Mouse (Mus musculus) limb, embryonic 13.5 days (tissue): ENCODE measurements around the gene Polr2j. TPM values are rescaled to one million over a fixed set of nuclear protein-coding genes. Genes with fewer than 3 reads are reported as not detected.

Experiments used
- ATAC-seq: fragments of 200-750 bp; cut with Nextera tagmentation; 2 replicates; pipeline ENCODE4 v1.8.0; 2017; ENCODE audit warnings: low read depth, moderate number of reproducible peaks, moderate TSS enrichment; ENCODE audit not compliant: low FRiP score
- H3K27ac ChIP-seq: fragments of 300-500 bp; sonication (generic); 2 replicates; pipeline ENCODE4 v1.5.1; 2015; ENCODE audit warnings: inconsistent platforms, mild to moderate bottlenecking, moderate library complexity
- H3K27me3 ChIP-seq: fragments of 300-500 bp; sonication (generic); 2 replicates; pipeline ENCODE4 v1.6.1; 2015; ENCODE audit warnings: mild to moderate bottlenecking, inconsistent platforms
- H3K36me3 ChIP-seq: fragments of 300-500 bp; sonication (generic); 2 replicates; pipeline ENCODE4 v1.6.1; 2015; ENCODE audit warnings: inconsistent platforms, mild to moderate bottlenecking, moderate library complexity
- H3K4me1 ChIP-seq: fragments of 300-500 bp; sonication (generic); 2 replicates; pipeline ENCODE4 v1.6.1; 2015; ENCODE audit warnings: inconsistent platforms
- H3K4me2 ChIP-seq: fragments of 300-500 bp; sonication (generic); replicated peaks from 2 replicates; pipeline ENCODE4 v1.6.1; 2015; ENCODE audit warnings: inconsistent platforms, mild to moderate bottlenecking, moderate library complexity
- H3K4me3 ChIP-seq: fragments of 300-500 bp; sonication (generic); 2 replicates; pipeline ENCODE4 v1.5.1; 2015; ENCODE audit warnings: moderate library complexity, mild to moderate bottlenecking, inconsistent platforms
- H3K9ac ChIP-seq: fragments of 300-500 bp; sonication (generic); 2 replicates; pipeline ENCODE4 v1.6.1; 2015; ENCODE audit warnings: mild to moderate bottlenecking, inconsistent platforms
- H3K9me3 ChIP-seq: fragments of 300-500 bp; sonication (generic); 2 replicates; pipeline ENCODE4 v1.6.1; 2016; ENCODE audit warnings: inconsistent platforms
- WGBS: fragments of 180-500 bp; shearing (Covaris S2); methylation state at CpG from one replicate; pipeline ENCODE4 v1.1.7; 2015; 5-methylcytosine and 5-hydroxymethylcytosine counted together
- polyA plus RNA-seq: library from polyadenylated mRNA; unstranded; fragments of >200 nt; fragmentation: Nextera tagmentation; extraction: Ambion mirVana; gene quantifications from 2 replicates; pipeline ENCODE4 v1.2.1, GENCODE M21; 2015

The Polr2j gene
- 233 and 254 TPM in 2 replicates for polyA plus RNA-seq

- peaks cover 21% of the 10 kb centered on the region for H3K4me1 ChIP-seq
- H3K4me3 ChIP-seq: peak within 1 kb of the TSS; percentile 89
- WGBS: 3% methylated on average over 42 of the region's 42 CpGs
- no peaks in the 10 kb centered on the region for H3K9me3 ChIP-seq
- peak; percentile 97 for ATAC-seq
- H3K9ac ChIP-seq: peak within 1 kb of the TSS; percentile 89
- peak within 1 kb of the TSS; percentile 96 for H3K4me2 ChIP-seq
- peak within 1 kb of the TSS; percentile 56; the same call in 1 of the 2 replicates for H3K27ac ChIP-seq
- peaks cover 28% of the 10 kb centered on the region for H3K36me3 ChIP-seq
- no peaks in the 10 kb centered on the region for H3K27me3 ChIP-seq
These were observed at the start of gene Polr2j for GRCm38 (mm10) chr5:136115891-136116783. Gene Polr2j (plus strand): TSS chr5:136116631.

GRCm38 (mm10) chr5:136069411-136069810, 47.0 kb upstream of the Polr2j start:
- Histone ChIP-seq H3K9ac (no peak overlapping the region), H3K27me3 (0 out of 2 replicates have a peak, but pooled peaks cover 6% of the 10 kb centered on the region), H3K4me2 (no peak overlapping the region), H3K4me3 (no peak overlapping the region), H3K9me3 (no peaks in the 10 kb centered on the region), H3K27ac (no peak overlapping the region), H3K36me3 (no peaks in the 10 kb centered on the region), H3K4me1 (0 out of 2 replicates have a peak, but pooled peaks cover 4% of the 10 kb centered on the region)
- WGBS: 71% methylated on average over 2 of the region's 2 CpGs
- ATAC-seq: no peak

GRCm38 (mm10) chr5:136073051-136073450, 43.4 kb upstream of the Polr2j start:
- H3K36me3 ChIP-seq: no peaks in the 10 kb centered on the region
- peaks cover 12% of the 10 kb centered on the region for H3K4me1 ChIP-seq
- no peak overlapping the region for H3K27ac ChIP-seq
- no peak overlapping the region for H3K4me3 ChIP-seq
- no peak for ATAC-seq
- H3K27me3 ChIP-seq: 0 out of 2 replicates have a peak, but pooled peaks cover 2% of the 10 kb centered on the region
- WGBS: 50% methylated on average over 6 of the region's 6 CpGs
- H3K9ac ChIP-seq: no peak overlapping the region
- no peaks in the 10 kb centered on the region for H3K9me3 ChIP-seq
- H3K4me2 ChIP-seq: no peak overlapping the region

GRCm38 (mm10) chr5:136073526-136073925, 42.9 kb upstream of the Polr2j start:
- no peak overlapping the region for H3K4me2 ChIP-seq
- no peaks in the 10 kb centered on the region for H3K36me3 ChIP-seq
- H3K27ac ChIP-seq: no peak overlapping the region
- H3K9ac ChIP-seq: no peak overlapping the region
- no peaks in the 10 kb centered on the region for H3K27me3 ChIP-seq
- no peak for ATAC-seq
- no peaks in the 10 kb centered on the region for H3K9me3 ChIP-seq
- no peak overlapping the region for H3K4me3 ChIP-seq
- H3K4me1 ChIP-seq: peaks cover 12% of the 10 kb centered on the region
- WGBS: 59% methylated on average over 11 of the region's 11 CpGs

- Histone ChIP-seq H3K4me3 (no peak overlapping the region), H3K9ac (no peak overlapping the region), H3K9me3 (no peaks in the 10 kb centered on the region), H3K27ac (no peak overlapping the region), H3K4me2 (no peak overlapping the region), H3K27me3 (no peaks in the 10 kb centered on the region), H3K4me1 (peaks cover 12% of the 10 kb centered on the region), H3K36me3 (no peaks in the 10 kb centered on the region)
- 87% methylated on average over 5 of the region's 5 CpGs for WGBS
- no peak for ATAC-seq
These were observed 41.4 kb upstream of the Polr2j start for GRCm38 (mm10) chr5:136075076-136075475.

- Histone ChIP-seq H3K9ac (no peak overlapping the region), H3K9me3 (no peaks in the 10 kb centered on the region), H3K4me2 (no peak overlapping the region), H3K36me3 (no peaks in the 10 kb centered on the region), H3K27ac (no peak overlapping the region), H3K27me3 (no peaks in the 10 kb centered on the region), H3K4me1 (peaks cover 12% of the 10 kb centered on the region), H3K4me3 (no peak overlapping the region)
- WGBS: 40% methylated on average over 7 of the region's 7 CpGs
- no peak for ATAC-seq
These were observed 40.1 kb upstream of the Polr2j start for GRCm38 (mm10) chr5:136076284-136076683.

GRCm38 (mm10) chr5:136077001-136077550, 39.4 kb upstream of the Polr2j start:
- H3K4me1 ChIP-seq: peaks cover 12% of the 10 kb centered on the region
- H3K36me3 ChIP-seq: no peaks in the 10 kb centered on the region
- H3K4me2 ChIP-seq: no peak overlapping the region
- H3K4me3 ChIP-seq: no peak overlapping the region
- H3K27ac ChIP-seq: no peak overlapping the region
- no peaks in the 10 kb centered on the region for H3K9me3 ChIP-seq
- H3K9ac ChIP-seq: no peak overlapping the region
- no peak for ATAC-seq
- WGBS: 70% methylated on average over 9 of the region's 9 CpGs
- H3K27me3 ChIP-seq: no peaks in the 10 kb centered on the region

- Histone ChIP-seq H3K27me3 (no peaks in the 10 kb centered on the region), H3K4me1 (peaks cover 9% of the 10 kb centered on the region), H3K27ac (no peak overlapping the region), H3K36me3 (no peaks in the 10 kb centered on the region), H3K9ac (no peak overlapping the region), H3K9me3 (no peaks in the 10 kb centered on the region), H3K4me3 (no peak overlapping the region), H3K4me2 (no peak overlapping the region)
- ATAC-seq: no peak
- 93% methylated on average over 5 of the region's 5 CpGs for WGBS
These were observed 38.3 kb upstream of the Polr2j start for GRCm38 (mm10) chr5:136078136-136078535.

GRCm38 (mm10) chr5:136082345-136082744, 34.1 kb upstream of the Polr2j start:
- Histone ChIP-seq H3K27ac (no peak overlapping the region), H3K4me3 (no peak overlapping the region), H3K4me2 (no peak overlapping the region), H3K27me3 (peaks cover 18% of the 10 kb centered on the region), H3K4me1 (peaks cover 19% of the 10 kb centered on the region), H3K36me3 (no peaks in the 10 kb centered on the region), H3K9me3 (no peaks in the 10 kb centered on the region), H3K9ac (no peak overlapping the region)
- WGBS: 82% methylated on average over 4 of the region's 4 CpGs
- ATAC-seq: no peak

- Histone ChIP-seq H3K9me3 (no peaks in the 10 kb centered on the region), H3K9ac (peak within 1 kb of the TSS; percentile 69), H3K27me3 (peaks cover 21% of the 10 kb centered on the region), H3K4me2 (peak within 1 kb of the TSS; percentile 72), H3K4me3 (peak within 1 kb of the TSS; percentile 63), H3K27ac (no peak within 1 kb of the TSS), H3K36me3 (no peaks in the 10 kb centered on the region), H3K4me1 (peaks cover 19% of the 10 kb centered on the region)
- under 1% methylated on average over 25 of the region's 28 CpGs for WGBS
- peak; percentile 96 for ATAC-seq
These were observed 32.7 kb upstream of the Polr2j start, which contains the start of gene Rasa4 for GRCm38 (mm10) chr5:136083669-136084107. Gene Rasa4 (plus strand): TSS chr5:136083916.

- ATAC-seq: peak; percentile 20; the same call in 1 of the 2 replicates
- 2% methylated on average over 23 of the region's 23 CpGs for WGBS
These were observed 32.1 kb upstream of the Polr2j start for GRCm38 (mm10) chr5:136084144-136084881.

More at GRCm38 (mm10) chr5:136084144-136084881, 32.1 kb upstream of the Polr2j start:
- H3K9ac ChIP-seq: peak overlapping the region; percentile 69
- H3K4me2 ChIP-seq: peak overlapping the region; percentile 72
- no peaks in the 10 kb centered on the region for H3K36me3 ChIP-seq
- H3K9me3 ChIP-seq: no peaks in the 10 kb centered on the region
- peak overlapping the region; percentile 63 for H3K4me3 ChIP-seq
- no peak overlapping the region for H3K27ac ChIP-seq
- H3K27me3 ChIP-seq: peaks cover 21% of the 10 kb centered on the region
- peaks cover 19% of the 10 kb centered on the region for H3K4me1 ChIP-seq
